Mouse (Mus musculus) liver, postnatal 0 days (tissue): ENCODE data around the gene Zbtb20.

Experiments used
- CTCF ChIP-seq: sonication (generic); IDR thresholded peaks from 2 replicates; pipeline ENCODE4 v1.5.1; 2016; ENCODE audit warnings: antibody characterized with exemption, low read depth
- EP300 ChIP-seq: IDR thresholded peaks from 2 replicates; pipeline ENCODE4 v1.6.1; 2016; ENCODE audit warnings: antibody characterized with exemption, low read depth, mild to moderate bottlenecking

GRCm38 (mm10) chr16:43441392-43441791, 565.7 kb downstream of the Zbtb20 start:
- TF ChIP-seq EP300: no peak
- no peak for TF ChIP-seq CTCF
